Mouse (Mus musculus) 3134 (cell line): ENCODE measurements at regions not wholly inside any gene's neighbourhood (a gene's known extent, or its start where the extent isn't known, plus 50 kb on each side); places are given as distances from the start of the nearest gene placed in this dataset.
"Not testable (repeated sequence)": the region's sequence is repeated elsewhere in the genome, so short reads cannot be mapped to it uniquely, and the experiment has no call there.

Experiments used
- DNase-seq: peaks from one replicate; pipeline ENCODE4 v3.0.0-alpha.2; 2011; ENCODE audit warnings: low spot score; ENCODE audit not compliant: insufficient read length; ENCODE audit errors: extremely low read depth

DNA sequence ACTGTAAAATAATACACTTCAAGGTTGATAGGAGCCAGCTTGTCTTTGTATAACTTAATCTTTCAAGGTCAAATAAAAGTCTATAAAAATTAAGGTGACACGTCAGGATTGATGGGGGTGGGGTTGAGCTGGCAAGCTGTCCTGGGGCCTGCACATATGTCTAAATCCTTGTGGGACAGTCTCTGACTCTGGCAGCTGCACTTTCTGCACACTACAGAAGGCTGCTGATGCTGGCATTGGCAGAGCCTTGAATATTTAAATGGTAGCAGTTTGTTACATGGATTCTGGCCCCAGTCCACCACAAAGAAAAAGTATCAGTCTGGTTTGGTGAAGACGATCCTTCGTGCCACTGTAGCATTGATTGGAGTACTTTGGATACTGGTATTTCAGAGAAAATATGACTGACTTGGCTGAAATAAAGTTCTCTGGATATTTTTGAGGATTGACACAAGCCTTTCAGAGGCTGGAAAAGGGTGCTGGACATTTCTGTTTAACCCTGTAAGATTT lies 3648.0 kb downstream of the 9330182O14Rik start:
- DNase-seq = not testable (repeated sequence)

- no peak for DNase-seq
These were observed 3650.0 kb downstream of the 9330182O14Rik start for GRCm38 (mm10) chr15:43784171-43784570.

GRCm38 (mm10) chr15:43803342-43803741 lies 3669.2 kb downstream of the 9330182O14Rik start:
- no peak for DNase-seq
